Mouse (Mus musculus): ENCODE results near the gene Irf2bp1.
A peak's percentile ranks its signal among the peaks of the same experiment; 100 is the strongest.

Irf2bp1 gene

DNA sequence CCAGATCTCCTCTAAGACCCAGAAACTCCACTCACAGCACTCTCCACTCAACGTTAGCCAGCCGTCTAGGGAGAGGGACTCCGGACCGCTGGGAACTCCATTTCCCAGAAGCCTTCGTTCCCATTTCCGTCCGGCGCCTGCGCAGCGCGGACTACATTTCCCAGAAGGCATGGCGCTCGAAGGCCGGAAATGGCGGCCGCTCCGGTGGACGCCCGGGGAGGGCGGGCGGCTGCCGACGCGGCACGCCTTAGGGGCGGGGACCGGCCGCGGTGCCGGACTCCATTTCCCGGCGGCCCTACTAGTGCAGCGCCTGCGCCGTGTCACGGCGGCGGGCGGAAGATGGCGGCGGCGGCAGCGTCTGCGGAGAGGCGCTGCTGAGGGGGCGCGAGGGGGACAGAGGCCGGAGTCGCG lies 20.3 kb downstream of the Irf2bp1 start, which contains the start of gene Sympk:
Gene Sympk (plus strand): TSS at position 282 of the 411 bp plus-strand sequence.
- DNase-seq (ENCODE audit: extremely low read depth, insufficient read length, low spot score), result peak; percentile 94

- DNase-seq (ENCODE audit: extremely low read depth, insufficient read length, low spot score), result peak; percentile 45
These were observed 20.9 kb downstream of the Irf2bp1 start for GRCm38 (mm10) chr7:19024581-19025255.

DNA sequence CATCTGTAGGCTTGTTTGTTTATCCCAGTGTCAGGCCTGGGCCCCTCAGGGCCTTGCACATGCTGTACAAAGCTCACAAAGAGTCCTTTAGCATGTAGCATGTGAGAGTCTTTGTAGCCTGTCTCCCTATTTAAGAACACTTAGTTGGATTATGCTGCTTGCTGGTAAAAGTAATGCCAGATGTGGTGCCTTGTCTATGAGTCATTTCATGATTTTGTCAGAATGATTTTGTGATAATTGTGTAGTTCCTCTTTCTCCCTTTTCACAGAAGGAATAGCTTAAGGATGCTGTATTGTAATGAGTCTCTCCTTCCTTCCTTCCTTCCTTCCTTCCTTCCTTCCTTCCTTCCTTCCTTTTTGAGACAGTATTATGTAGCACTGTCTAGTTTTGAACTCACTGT lies 24.2 kb downstream of the Irf2bp1 start:
- DNase-seq (ENCODE audit: extremely low read depth, insufficient read length, low spot score), result no peak

DNA sequence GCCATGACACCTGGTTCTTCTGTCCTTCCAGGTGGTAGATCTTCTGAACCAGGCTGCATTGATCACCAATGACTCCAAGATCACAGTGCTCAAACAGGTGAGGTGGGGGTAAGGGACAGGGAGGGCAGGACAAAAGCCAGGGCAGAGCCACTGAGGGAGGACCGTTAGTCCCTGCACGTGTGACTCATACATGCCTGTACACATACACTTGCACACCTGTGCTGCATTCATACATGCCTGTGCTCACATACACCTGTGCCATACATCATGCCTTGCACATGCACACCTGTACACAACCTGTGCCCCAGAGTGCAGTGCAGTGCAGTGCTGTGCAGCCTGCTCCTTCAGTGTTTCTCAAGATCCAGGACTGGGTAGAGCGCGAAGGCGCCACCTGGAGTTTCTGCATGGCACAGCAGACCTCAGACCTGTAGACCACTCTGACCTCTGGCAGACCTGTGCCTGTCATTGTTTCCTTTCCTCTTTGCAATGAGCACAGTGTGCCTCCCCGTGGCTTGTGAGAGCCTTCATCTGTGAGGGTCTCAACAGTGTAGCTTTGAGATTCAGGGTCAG lies 25.3 kb downstream of the Irf2bp1 start:
- DNase-seq (ENCODE audit: extremely low read depth, insufficient read length, low spot score), result no peak

DNA sequence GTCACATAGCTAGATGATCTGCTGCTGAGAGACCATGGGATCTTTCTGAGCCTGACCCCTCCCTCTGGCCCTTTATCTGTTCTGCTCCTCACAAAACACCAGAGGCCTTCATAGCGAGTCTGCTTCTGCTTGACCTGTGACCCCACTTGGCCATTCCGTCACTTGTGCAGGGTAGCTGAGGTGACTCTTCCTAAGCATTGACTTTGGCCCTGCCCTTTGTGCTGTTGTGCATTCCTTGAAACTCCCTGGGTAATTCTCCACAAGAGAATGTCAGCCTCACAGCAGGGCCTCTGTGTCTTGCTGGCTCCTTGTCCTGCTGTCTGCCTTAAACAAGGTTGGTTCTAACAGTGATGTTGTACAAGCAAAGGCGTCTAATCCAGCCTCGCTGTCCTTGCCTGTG lies 27.8 kb downstream of the Irf2bp1 start:
- no peak for DNase-seq (ENCODE audit: extremely low read depth, insufficient read length, low spot score)

DNA sequence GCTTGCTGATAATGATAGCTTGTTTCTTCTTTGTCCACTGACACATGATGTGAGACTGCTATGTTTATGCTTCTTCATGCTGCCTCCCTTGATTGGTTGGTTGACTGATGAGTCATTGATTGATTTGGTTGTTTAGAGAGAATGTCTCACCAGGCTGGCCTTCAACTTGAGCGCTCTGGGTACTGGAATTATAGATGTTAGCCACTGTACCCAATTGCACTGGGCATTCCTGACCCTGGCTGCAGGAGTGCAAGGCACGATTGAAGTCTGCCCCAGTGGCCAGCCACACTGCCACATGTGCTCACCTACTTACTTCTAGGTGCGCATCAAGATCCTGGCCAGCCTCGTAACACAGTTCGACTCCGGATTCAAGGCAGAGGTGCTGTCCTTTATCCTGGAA lies 40.8 kb downstream of the Irf2bp1 start:
- DNase-seq (ENCODE audit: extremely low read depth, insufficient read length, low spot score), result no peak

DNA sequence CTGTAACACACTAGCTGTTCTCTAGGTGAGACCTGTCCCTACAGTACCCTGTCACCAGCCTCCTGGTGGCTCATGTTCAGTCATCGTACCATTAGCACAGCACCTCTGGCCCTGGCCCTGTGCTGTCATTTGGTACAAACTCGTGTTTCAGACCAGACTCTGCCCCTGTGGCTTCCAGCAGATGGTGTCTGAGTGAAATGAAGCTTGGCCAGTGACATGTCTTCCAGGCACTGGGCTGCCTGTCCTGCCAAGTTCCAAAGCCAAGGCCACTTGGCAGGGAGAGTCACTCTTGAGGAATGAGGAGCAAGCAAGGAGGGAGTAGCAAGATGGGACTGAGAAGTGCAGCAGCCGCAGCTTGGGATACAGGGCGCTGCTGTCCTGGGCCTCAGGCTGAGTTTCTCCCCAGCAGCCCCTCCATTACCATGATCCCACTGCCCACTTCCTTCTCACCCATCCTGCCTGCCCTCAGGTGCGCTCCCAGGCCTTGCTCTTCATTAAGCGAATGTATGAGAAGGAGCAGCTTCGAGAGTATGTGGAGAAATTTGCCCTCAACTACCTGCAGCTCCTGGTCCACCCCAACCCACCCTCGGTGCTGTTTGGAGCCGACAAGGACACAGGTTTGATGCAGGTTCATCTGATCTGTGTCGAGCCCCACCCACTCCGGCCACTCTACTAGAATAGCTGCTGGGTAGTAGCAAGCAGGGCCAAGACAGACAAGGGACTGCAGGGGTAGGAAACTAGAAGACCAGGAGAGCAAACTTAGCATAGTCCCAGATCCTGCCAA lies 42.6 kb downstream of the Irf2bp1 start:
- DNase-seq (ENCODE audit: extremely low read depth, insufficient read length, low spot score), result no peak

- no peak for DNase-seq (ENCODE audit: extremely low read depth, insufficient read length, low spot score)
These were observed 44.2 kb downstream of the Irf2bp1 start for GRCm38 (mm10) chr7:19048006-19048527.

DNA sequence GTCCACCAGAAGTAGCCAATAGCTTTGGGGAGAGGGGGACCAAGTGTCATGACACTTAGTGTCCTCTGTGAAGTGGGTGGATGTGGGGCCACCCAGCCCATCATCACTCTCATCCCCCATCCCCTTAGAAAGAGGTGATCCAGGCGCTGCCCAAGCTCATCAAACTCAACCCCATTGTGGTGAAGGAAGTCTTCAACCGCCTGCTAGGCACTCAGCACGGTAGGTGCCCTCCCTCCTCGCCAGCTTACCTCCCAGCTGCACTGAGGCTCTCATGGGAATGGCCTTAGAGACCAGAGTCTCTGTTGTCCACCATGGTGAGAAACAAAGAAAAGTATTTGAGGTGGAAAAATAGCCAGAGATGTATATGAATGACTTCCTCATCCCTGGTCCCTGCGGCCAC lies 45.4 kb downstream of the Irf2bp1 start:
- DNase-seq (ENCODE audit: extremely low read depth, insufficient read length, low spot score), result no peak

DNA sequence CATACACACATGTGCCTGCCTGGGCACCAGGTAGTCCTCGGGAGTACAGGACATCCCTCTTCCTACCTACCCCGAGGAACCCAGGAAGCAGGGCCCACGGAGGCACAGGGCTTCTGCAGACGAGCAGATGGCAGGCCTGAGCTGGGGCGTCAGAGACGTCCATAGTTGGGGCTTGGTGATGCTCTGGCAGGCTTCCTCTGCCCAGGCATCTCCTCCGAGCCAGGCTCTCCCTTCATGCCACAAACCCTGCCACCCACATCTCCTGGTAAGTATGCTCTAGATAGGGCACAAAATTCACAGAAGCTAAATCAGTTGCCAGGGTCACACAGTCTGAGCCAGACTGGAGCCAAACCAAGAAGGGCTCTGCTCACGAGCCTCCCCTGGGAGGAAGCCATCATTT lies 46.3 kb downstream of the Irf2bp1 start:
- DNase-seq (ENCODE audit: extremely low read depth, insufficient read length, low spot score), result no peak

- DNase-seq (ENCODE audit: extremely low read depth, insufficient read length, low spot score), result no peak
These were observed 47.3 kb downstream of the Irf2bp1 start for GRCm38 (mm10) chr7:19051161-19051560.

GRCm38 (mm10) chr7:19052345-19053135 lies 48.7 kb downstream of the Irf2bp1 start:
- no peak for DNase-seq (ENCODE audit: extremely low read depth, insufficient read length, low spot score)

DNA sequence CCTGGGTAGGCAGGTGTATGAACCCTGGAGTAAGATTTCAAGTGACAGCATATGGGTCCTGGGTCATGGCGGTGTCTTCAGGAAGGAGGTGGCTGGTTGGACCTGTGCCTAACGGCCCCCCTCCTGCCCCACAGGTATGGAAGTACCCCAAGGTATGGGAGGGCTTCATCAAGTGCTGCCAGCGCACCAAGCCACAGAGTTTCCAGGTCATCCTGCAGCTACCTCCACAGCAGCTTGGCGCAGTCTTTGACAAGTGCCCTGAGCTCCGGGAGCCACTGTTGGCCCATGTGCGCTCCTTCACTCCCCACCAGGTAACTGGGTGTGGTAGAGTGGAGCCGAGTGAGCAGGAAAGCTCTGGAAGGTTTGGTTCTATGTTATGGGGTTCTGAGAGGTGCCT lies 49.3 kb downstream of the Irf2bp1 start:
- no peak for DNase-seq (ENCODE audit: extremely low read depth, insufficient read length, low spot score)

DNA sequence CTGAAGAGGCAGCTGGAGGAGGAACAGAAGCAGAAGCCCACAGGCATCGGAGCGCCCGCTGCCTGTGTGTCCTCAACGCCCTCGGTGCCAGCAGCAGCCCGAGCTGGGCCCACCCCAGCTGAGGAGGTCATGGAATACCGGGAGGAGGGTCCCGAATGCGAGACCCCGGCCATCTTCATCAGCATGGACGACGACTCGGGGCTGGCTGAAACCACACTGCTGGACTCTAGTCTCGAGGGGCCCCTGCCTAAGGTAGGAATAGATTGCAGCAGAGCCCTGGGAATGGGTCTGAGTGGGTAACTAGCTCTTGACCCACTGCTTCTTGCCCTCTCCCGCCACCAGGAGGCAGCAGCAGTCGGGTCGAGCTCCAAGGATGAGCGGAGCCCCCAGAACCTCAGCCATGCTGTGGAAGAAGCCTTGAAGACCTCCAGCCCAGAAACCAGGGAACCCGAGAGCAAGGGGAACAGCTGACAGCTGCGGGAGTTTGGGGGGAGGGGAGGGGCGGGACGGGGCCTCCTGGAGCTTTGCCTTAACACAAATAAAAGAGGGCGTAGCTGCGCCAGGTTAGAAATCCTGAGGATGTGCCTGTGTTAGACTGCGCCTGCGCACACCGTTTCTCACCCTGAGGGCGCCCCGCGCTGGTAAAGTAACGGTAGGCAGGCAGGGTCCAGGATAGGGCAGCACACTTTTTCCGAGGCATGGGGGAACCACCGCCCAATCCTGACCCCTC lies 50.4 kb downstream of the Irf2bp1 start, which contains the start of gene Rsph6a:
Gene Rsph6a (plus strand): TSS at position 644 of the 730 bp plus-strand sequence.
- no peak for DNase-seq (ENCODE audit: extremely low read depth, insufficient read length, low spot score)

- DNase-seq (ENCODE audit: extremely low read depth, insufficient read length, low spot score), result no peak
These were observed 50.9 kb downstream of the Irf2bp1 start for GRCm38 (mm10) chr7:19054777-19055076.

DNA sequence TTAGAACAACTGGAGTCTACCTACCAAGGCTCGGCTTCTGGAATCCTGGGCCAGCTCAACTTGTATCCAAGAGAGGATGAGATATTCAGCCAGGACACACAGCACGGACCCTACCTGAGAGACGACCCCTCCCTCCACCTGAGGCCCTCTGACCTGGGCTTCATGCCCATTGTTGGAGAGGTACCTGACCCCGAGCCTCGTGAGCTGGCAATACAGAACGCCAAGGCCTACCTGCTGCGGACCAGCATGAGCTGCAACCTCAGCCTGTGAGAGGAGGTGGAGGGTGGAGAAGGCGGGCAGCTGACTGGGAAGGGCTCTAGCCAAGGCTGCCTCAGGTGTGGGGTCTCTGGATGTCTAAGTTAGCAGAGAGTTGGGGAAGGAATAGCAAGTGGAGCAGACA lies 51.3 kb downstream of the Irf2bp1 start:
- DNase-seq (ENCODE audit: extremely low read depth, insufficient read length, low spot score), result no peak
